In genomic region chr2:170204768-170205514, GRCm38 (mm10) we compare ENCODE assay signal across 8 mouse cellular contexts. TPM values are rescaled to one million over a fixed set of nuclear protein-coding genes. Genes with fewer than 3 reads are reported as not detected.
DNase-seq lines count a peak whose midpoint lies in the region; ATAC-seq and TF ChIP-seq lines count a peak whose summit lies in the region.

No protein-coding gene starts in this region.

- 17% methylated on average over 10 of the region's 10 CpGs for WGBS in heart, adult 2 months
- WGBS in heart, embryonic 15.5 days: 19% methylated on average over 10 of the region's 10 CpGs
- WGBS in liver, embryonic 16.5 days (ENCODE audit: insufficient replicate concordance): 9% methylated on average over 10 of the region's 10 CpGs

- no peak for TF ChIP-seq EP300 in heart, adult 2 months (IDR thresholded peaks at IDR 0.05; ENCODE audit: insufficient read depth, low read depth, low read length)

- no peaks in the 10 kb centered on the region for H3K9me3 ChIP-seq in heart, embryonic 15.5 days (replicated peaks)
- H3K9me3 ChIP-seq in liver, embryonic 16.5 days (replicated peaks; ENCODE audit: control insufficient read depth, low read length): no peaks in the 10 kb centered on the region

- peak overlapping the region; percentile 52 for H3K4me3 ChIP-seq in heart, adult 2 months
- H3K4me3 ChIP-seq in heart, embryonic 15.5 days: peak overlapping the region; percentile 53
- H3K4me3 ChIP-seq in liver, embryonic 16.5 days (ENCODE audit: low read depth, low read length): peak overlapping the region; percentile 58

- TF ChIP-seq POLR2A in heart, adult 2 months (IDR thresholded peaks at IDR 0.05; ENCODE audit: insufficient read depth, low read depth, low read length): no peak

- H3K9ac ChIP-seq in heart, adult 2 months (ENCODE audit: low read depth, low read length): peak overlapping the region; percentile 39
- peak overlapping the region; percentile 47 for H3K9ac ChIP-seq in heart, embryonic 15.5 days
- H3K9ac ChIP-seq in liver, embryonic 16.5 days (ENCODE audit: low read depth, low read length): peak overlapping the region; percentile 64

- ATAC-seq in heart, embryonic 15.5 days (replicated peaks; ENCODE audit: insufficient number of reproducible peaks, insufficient read depth, low FRiP score, low read depth): no peak
- ATAC-seq in liver, embryonic 16.5 days (ENCODE audit: low read depth): no peak

- H3K27me3 ChIP-seq in heart, adult 2 months (ENCODE audit: control insufficient read depth, insufficient read depth, low read length): no peaks in the 10 kb centered on the region
- no peaks in the 10 kb centered on the region for H3K27me3 ChIP-seq in heart, embryonic 15.5 days
- H3K27me3 ChIP-seq in liver, embryonic 16.5 days (ENCODE audit: control insufficient read depth, insufficient read depth, low read depth, low read length): no peaks in the 10 kb centered on the region

- no peaks in the 10 kb centered on the region for H3K79me2 ChIP-seq in heart, adult 2 months (replicated peaks; ENCODE audit: control insufficient read depth, insufficient read depth, low read length)

- H3K4me2 ChIP-seq in heart, embryonic 15.5 days: peak overlapping the region; percentile 85
- H3K4me2 ChIP-seq in liver, embryonic 16.5 days (ENCODE audit: low read depth, low read length): peak overlapping the region; percentile 85

- TF ChIP-seq CTCF in heart, adult 2 months (IDR thresholded peaks at IDR 0.05): no peak

- peak overlapping the region; percentile 78 for H3K27ac ChIP-seq in heart, adult 2 months
- H3K27ac ChIP-seq in heart, embryonic 15.5 days: peak overlapping the region; percentile 88
- H3K27ac ChIP-seq in liver, embryonic 16.5 days (ENCODE audit: low read length): peak overlapping the region; percentile 86

- H3K36me3 ChIP-seq in heart, adult 2 months (ENCODE audit: control insufficient read depth, insufficient read depth, low read length): no peaks in the 10 kb centered on the region
- H3K36me3 ChIP-seq in heart, embryonic 15.5 days: no peaks in the 10 kb centered on the region
- no peaks in the 10 kb centered on the region for H3K36me3 ChIP-seq in liver, embryonic 16.5 days (ENCODE audit: control insufficient read depth, insufficient read depth)

- intact Hi-C loops in heart, adult 2 months (cut with DNase I): loop anchor here (5.0 kb wide), 2 partner anchors 33 to 43 kb away; no protein-coding TSS in a partner anchor
- intact Hi-C loops in left cerebral cortex, postnatal 14 days (cut with DNase I): no loop called here

- peak in 1 of 2 experiments; percentile 33 for DNase-seq in heart, adult 2 months
- no peak for DNase-seq in heart, adult 8-10 months (ENCODE audit: low spot score)
- DNase-seq in NIH3T3 (ENCODE audit: low read depth): peak; percentile 35
- DNase-seq in thymus, postnatal 14 days: peak; percentile 47
- DNase-seq in left cerebral cortex, postnatal 14 days (ENCODE audit: low spot score in 2 of 2): no peak
- DNase-seq in left cerebral cortex, adult 11 months (ENCODE audit: low spot score): no peak

- peaks cover 11% of the 10 kb centered on the region for H3K4me1 ChIP-seq in heart, adult 2 months (ENCODE audit: control insufficient read depth, insufficient read depth, low read length)
- H3K4me1 ChIP-seq in heart, embryonic 15.5 days (replicated peaks): peaks cover 32% of the 10 kb centered on the region
- H3K4me1 ChIP-seq in liver, embryonic 16.5 days (ENCODE audit: control insufficient read depth, low read depth, low read length): peaks cover 35% of the 10 kb centered on the region

RNA-seq across cellular contexts. Expression of gene Zfp217, which starts 57.0 kb away (rescaled TPM):
- 1 to 10 TPM; 8.9 to 9.4 TPM for total RNA-seq in heart, adult 2 months (2021)
- polyA plus RNA-seq in heart, adult 2 months (2012; rRNA removed): 5.2 and 9.7 TPM in 2 replicates
- 10 to 100 TPM in 1 of 4 experiments, 1 to 10 TPM in 3; 7.4 to 12.0 (median 8.9) TPM for total RNA-seq in heart, adult 8-10 months (2022)
- polyA plus RNA-seq in heart, embryonic 15.5 days (2015; fragmentation: Nextera tagmentation; extraction: Ambion mirVana): 2.7 and 3.2 TPM in 2 replicates
- polyA plus RNA-seq in liver, embryonic 16.5 days (2015; fragmentation: Nextera tagmentation; extraction: Ambion mirVana): 4.2 and 5.7 TPM in 2 replicates
- total RNA-seq in left cerebral cortex, postnatal 14 days (2021): 1 to 10 TPM; 3.3 to 3.7 TPM

Comparison
In these comparisons a context has a peak if more than half of its experiments do, and no peak if none do; other contexts are left out.
1. DNase-seq: peak in NIH3T3 (single experiment) and thymus, postnatal 14 days (single experiment); none in heart, adult 8-10 months (single experiment), left cerebral cortex, postnatal 14 days (0 of 2) and left cerebral cortex, adult 11 months (single experiment).
2. Peak in every context shown above with its lines, with median percentiles within 50 percentile points of each other: H3K27ac ChIP-seq, H3K4me3 ChIP-seq and H3K9ac ChIP-seq.